Mouse (Mus musculus): ENCODE measurements around the gene Asz1.

DNA sequence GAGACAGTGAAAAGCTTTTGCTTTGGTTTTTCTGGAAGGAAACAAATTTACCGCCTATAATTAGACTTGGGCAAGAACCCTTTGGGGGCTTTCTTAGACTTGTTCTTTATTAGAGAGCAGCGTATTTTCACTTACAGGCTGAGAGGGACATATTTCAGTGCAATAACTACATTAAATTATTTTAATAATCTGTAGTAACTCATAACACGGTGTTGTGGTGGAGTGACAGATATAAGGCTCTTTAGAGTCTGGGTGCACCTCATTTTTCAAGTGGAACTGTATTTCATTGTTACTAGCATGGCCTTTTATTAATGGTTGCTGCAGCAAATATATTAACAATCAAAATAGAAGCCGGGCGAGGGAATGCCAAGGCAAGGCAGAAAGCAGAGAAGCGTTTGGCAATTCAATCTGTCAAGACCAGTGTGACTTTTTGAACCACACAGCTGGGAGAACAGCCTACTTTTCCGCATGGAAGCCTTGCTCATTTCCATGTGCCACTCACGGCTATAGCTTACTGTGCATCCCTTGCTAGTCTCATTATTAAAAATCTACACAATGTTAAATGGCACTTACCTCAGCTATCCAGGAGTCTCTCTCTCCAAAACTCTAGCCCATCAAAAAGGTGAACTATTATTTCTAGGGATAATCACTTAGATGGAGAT, 84.6 kb downstream of the Asz1 start:
- TF ChIP-seq CTCF (IDR thresholded peaks at IDR 0.05; ENCODE audit: borderline replicate concordance, insufficient read depth, low read length) (no peak), POLR2A (IDR thresholded peaks at IDR 0.05; ENCODE audit: low read depth, low read length) (no peak)
